Mouse (Mus musculus): ENCODE data around the gene Cnppd1. TPM values are rescaled to one million over a fixed set of nuclear protein-coding genes. Genes with fewer than 3 reads are reported as not detected.
A peak's percentile ranks its signal among the peaks of the same experiment; 100 is the strongest.

Gene Cnppd1
- polyA plus RNA-seq, 1 experiment from 2014 or later: 64.3 TPM

DNA sequence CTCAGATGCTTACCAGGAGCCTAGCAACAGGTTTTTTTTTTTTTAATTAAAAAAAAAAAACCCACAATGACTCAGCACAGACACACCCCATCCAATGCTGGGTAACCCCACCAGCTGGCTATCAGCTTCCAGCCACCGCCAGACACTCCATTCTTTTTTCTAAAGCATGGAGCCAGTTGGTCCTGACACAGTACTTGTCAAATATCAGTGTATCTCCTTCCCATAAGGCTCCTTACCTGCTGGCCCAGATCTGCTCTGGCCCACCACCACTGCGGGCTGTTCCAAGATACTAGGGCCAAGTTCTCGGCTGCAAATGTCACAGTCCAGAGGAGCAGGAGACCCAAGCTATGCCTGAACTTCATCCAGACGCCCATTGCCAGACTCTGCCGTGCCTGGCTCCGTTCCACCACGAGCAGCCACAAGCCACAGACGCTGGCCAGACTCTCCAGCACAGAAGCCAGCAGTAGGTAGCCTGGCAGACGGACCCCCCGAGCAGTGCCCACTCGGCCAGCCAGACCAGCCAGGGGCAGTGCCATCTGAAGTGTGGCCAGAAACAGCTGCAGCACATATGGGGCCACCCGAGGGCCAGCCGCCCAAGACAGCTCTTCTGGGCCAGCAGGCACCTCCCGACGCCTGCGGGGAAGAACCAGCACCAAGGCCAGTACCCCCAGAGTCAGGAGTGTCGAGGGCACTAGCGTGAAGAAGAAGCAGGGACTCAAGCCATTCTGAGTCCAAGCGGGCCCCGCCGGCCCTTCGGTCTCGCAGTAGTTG lies 37.0 kb upstream of the Cnppd1 start:
- peak; percentile 50; the same call in 1 of the 2 replicates for ATAC-seq (ENCODE audit: low FRiP score, low read depth)
- Histone ChIP-seq H3K4me2 (replicated peaks) (peak overlapping the region; percentile 99), H3K4me3 (peak overlapping the region; percentile 61), H3K36me3 (peaks cover 54% of the 10 kb centered on the region), H3K27ac (replicated peaks) (peak overlapping the region; percentile 63), H3K9ac (replicated peaks) (peak overlapping the region; percentile 71), H3K27me3 (no peaks in the 10 kb centered on the region), H3K9me3 (no peaks in the 10 kb centered on the region), H3K4me1 (peaks cover 23% of the 10 kb centered on the region)
- WGBS: 12% methylated on average over 23 of the region's 23 CpGs

DNA sequence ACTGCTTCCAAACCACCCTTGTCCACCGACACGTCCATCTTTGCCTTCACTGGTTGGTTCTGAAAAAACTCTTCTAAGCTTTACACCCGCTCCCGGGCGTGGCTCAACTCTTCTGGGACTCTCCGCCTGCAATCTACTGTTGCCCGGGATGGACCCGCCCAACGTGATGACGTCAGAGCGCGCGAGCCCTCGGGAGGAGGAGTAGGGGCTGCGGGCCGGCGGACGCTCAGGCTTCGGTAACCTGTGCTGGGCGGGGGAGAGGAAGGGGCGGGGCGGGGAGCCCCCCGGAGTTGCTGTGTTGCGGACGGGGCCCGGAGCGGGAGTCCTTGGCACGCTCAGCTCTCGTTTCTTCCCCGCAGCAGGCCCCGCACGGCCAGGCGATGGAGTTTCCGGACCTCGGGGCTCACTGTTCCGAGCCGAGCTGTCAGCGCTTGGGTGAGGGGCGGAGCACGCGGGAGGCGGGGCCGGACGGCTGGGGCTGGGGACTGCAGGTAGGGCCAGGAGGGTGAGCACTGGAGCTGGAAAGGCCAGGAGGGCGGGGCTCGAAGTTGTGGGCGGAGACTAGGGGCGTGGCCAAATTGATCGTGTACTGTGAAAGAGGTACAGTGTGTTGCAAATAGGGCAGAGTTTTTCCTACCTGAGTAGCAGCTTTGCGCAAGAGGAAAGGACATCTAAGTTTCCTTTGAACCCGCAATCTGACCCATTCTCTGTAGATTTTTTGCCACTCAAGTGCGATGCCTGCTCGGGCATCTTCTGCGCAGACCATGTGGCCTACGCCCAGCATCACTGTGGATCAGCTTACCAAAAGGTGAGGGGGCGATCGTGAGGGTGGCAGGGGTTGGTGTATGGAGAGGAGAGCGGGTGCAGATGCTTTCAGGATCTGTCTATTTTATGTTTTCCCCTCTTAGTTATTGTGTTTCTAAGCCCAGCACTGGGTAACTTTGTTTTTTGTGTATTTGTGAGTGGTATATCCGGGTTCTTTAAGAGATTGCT lies 26.3 kb upstream of the Cnppd1 start, which contains the start of gene Zfand2b:
Gene Zfand2b (plus strand): TSS at position 175 of the 993 bp plus-strand sequence.
- H3K9me3 ChIP-seq: no peaks in the 10 kb centered on the region
- H3K4me2 ChIP-seq (replicated peaks): peak within 1 kb of the TSS; percentile 65
- H3K9ac ChIP-seq (replicated peaks): peak within 1 kb of the TSS; percentile 52
- under 1% methylated on average over 59 of the region's 59 CpGs for WGBS
- peak; percentile 96 for ATAC-seq (ENCODE audit: low FRiP score, low read depth)
- peak within 1 kb of the TSS; percentile 60 for H3K4me3 ChIP-seq
- peak within 1 kb of the TSS; percentile 79 for H3K27ac ChIP-seq (replicated peaks)
- H3K36me3 ChIP-seq: peaks cover 40% of the 10 kb centered on the region
- H3K4me1 ChIP-seq: peaks cover 10% of the 10 kb centered on the region
- no peaks in the 10 kb centered on the region for H3K27me3 ChIP-seq

DNA sequence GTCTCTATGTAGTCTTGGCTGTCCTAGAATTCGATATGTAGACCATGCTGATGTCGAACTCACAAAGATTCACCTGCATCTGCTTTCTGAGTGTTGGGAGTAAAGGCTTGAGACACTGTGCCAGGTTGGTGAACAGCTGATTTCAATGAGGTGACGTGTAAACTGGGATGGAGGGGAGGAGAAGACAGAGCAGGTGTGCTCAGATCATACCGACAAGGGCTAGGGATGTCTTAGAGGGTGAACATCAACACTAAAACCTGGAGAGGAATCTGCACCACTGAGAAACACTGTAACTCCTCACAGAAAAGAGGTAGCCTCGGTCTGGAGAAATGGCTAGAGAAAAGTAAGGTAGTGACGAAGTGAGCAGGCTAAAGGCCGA lies 25.6 kb upstream of the Cnppd1 start:
- H3K36me3 ChIP-seq: peaks cover 33% of the 10 kb centered on the region
- no peak overlapping the region; the same call in 1 of the 2 replicates for H3K9ac ChIP-seq (replicated peaks)
- ATAC-seq (ENCODE audit: low FRiP score, low read depth): peak; percentile 42
- H3K27me3 ChIP-seq: no peaks in the 10 kb centered on the region
- H3K27ac ChIP-seq (replicated peaks): 0 out of 2 replicates have a peak overlapping the region, but pooled peaks have one; percentile 79
- H3K4me1 ChIP-seq: peaks cover 10% of the 10 kb centered on the region
- H3K4me3 ChIP-seq: peak overlapping the region; percentile 60
- peak overlapping the region; percentile 65 for H3K4me2 ChIP-seq (replicated peaks)
- WGBS: 11% methylated on average over 7 of the region's 7 CpGs
- H3K9me3 ChIP-seq: no peaks in the 10 kb centered on the region

GRCm38 (mm10) chr1:75160256-75160617 lies 17.7 kb upstream of the Cnppd1 start:
- Histone ChIP-seq H3K27ac (replicated peaks) (no peak overlapping the region), H3K9ac (replicated peaks) (no peak overlapping the region), H3K9me3 (no peaks in the 10 kb centered on the region), H3K4me2 (replicated peaks) (no peak overlapping the region), H3K36me3 (no peaks in the 10 kb centered on the region), H3K4me1 (no peaks in the 10 kb centered on the region), H3K4me3 (no peak overlapping the region), H3K27me3 (no peaks in the 10 kb centered on the region)
- no peak for ATAC-seq (ENCODE audit: low FRiP score, low read depth)
- 83% methylated on average over 4 of the region's 4 CpGs for WGBS

DNA sequence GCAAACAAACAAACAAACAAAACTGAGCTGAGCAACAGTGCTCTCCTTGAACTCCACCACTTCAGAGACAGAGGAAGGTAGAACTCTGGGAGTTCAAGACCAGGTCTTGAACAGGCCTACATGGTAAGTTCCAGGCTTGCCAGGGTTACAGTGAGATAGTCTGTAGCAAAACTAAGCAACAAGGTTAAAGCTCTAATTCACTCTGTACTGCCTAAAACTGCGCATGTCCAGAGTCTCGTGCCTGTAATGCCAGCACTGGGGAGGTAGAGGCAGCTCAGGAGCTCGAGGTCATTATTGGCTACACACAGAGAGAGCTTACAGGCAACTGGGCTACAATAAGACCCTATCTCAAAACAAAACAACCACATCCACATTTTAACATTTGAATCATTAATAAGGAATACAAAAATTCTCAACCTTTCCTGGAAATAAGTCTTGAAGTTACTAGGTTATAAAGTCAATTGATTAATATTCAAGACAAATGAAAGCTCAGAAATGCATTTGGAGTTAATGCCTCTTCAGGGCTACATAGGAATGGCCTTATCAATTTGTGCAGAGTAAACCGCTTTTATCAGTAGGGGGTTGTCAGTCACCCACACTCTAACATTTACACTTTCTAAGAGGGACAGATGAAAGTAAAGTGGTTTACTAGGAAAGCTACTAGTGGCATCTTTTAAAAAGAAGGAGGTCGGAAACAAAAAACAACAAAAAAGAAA lies 17.2 kb upstream of the Cnppd1 start:
- Histone ChIP-seq H3K4me2 (replicated peaks) (no peak overlapping the region), H3K4me1 (no peaks in the 10 kb centered on the region), H3K27ac (replicated peaks) (no peak overlapping the region), H3K27me3 (no peaks in the 10 kb centered on the region), H3K4me3 (no peak overlapping the region), H3K9me3 (no peaks in the 10 kb centered on the region), H3K9ac (replicated peaks) (no peak overlapping the region), H3K36me3 (no peaks in the 10 kb centered on the region)
- WGBS: 72% methylated on average over 5 of the region's 5 CpGs
- no peak for ATAC-seq (ENCODE audit: low FRiP score, low read depth)

DNA sequence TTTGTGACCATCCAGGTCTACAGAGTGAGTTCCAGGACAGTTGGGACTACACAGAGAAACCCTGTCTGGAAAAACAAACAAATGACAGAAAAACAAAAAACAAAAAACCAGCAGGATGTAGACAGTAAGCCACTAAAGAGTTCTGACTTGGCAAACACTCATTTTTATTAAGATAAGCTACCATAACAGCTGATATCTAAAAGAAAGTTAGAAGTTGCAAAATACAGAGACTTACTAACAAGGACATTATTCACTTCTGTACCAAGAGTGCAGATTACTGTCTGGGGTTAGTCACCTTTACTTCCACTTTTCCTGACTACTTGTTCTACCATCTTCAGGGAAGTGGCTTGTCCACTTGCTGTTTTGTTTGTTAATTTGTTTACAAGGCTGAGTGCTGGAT lies 16.5 kb upstream of the Cnppd1 start:
- no peak overlapping the region for H3K27ac ChIP-seq (replicated peaks)
- no peak overlapping the region for H3K9ac ChIP-seq (replicated peaks)
- no peaks in the 10 kb centered on the region for H3K27me3 ChIP-seq
- H3K4me1 ChIP-seq: no peaks in the 10 kb centered on the region
- H3K36me3 ChIP-seq: no peaks in the 10 kb centered on the region
- ATAC-seq (ENCODE audit: low FRiP score, low read depth): no peak
- H3K9me3 ChIP-seq: no peaks in the 10 kb centered on the region
- H3K4me2 ChIP-seq (replicated peaks): no peak overlapping the region
- no peak overlapping the region for H3K4me3 ChIP-seq

DNA sequence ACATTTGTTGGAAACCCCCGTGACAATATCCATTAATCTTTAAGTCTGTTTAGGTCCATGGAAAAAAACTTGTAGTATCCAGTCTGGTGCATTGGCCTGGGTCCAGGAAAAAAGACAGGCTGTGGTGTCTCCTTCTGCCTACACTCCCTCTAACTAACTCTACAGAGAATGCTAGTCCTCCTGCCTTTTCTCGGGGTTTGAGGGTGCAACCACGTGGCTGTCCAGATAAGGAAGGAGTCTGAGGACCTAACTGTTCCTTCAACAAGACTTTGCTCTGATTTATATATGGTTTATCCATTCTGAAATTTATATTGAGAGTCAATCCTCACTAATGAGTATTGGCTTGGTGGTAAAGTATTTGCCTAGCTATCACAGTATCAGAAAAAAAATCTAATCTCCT lies 13.3 kb upstream of the Cnppd1 start:
- Histone ChIP-seq H3K27ac (replicated peaks) (no peak overlapping the region), H3K9me3 (no peaks in the 10 kb centered on the region), H3K36me3 (no peaks in the 10 kb centered on the region), H3K9ac (replicated peaks) (no peak overlapping the region), H3K27me3 (no peaks in the 10 kb centered on the region), H3K4me1 (no peaks in the 10 kb centered on the region), H3K4me3 (no peak overlapping the region), H3K4me2 (replicated peaks) (no peak overlapping the region)
- no peak for ATAC-seq (ENCODE audit: low FRiP score, low read depth)
- WGBS: 70% methylated on average over 3 of the region's 3 CpGs

DNA sequence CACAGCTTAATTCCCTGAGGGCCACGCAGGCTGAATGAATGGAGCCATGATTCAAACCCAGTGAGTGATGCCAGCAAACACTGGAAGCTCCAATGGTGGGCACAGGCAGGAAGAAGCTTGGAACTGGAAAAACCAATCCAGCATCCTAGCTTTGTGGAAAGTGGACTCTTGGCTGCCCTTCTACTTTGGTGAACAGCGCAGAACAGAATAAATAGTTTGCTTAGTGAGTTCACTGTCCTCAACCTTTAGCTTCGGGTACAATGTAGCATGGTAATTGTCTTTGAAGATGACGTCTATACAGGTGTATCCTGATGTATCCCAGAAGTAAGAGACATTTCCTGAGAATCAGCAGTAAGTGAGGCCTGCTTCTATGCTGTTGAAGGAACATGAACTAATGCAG lies 6.2 kb upstream of the Cnppd1 start:
- Histone ChIP-seq H3K9ac (replicated peaks) (no peak overlapping the region), H3K4me1 (peaks cover 6% of the 10 kb centered on the region), H3K27ac (replicated peaks) (no peak overlapping the region), H3K27me3 (no peaks in the 10 kb centered on the region), H3K4me3 (no peak overlapping the region), H3K36me3 (peaks cover 49% of the 10 kb centered on the region), H3K9me3 (no peaks in the 10 kb centered on the region), H3K4me2 (replicated peaks) (no peak overlapping the region)
- ATAC-seq (ENCODE audit: low FRiP score, low read depth): no peak
- 91% methylated on average over 4 of the region's 4 CpGs for WGBS

- H3K4me1 ChIP-seq: peaks cover 8% of the 10 kb centered on the region
- WGBS: 86% methylated on average over 7 of the region's 7 CpGs
- no peak overlapping the region for H3K4me2 ChIP-seq (replicated peaks)
- H3K36me3 ChIP-seq: peaks cover 49% of the 10 kb centered on the region
- no peak overlapping the region for H3K9ac ChIP-seq (replicated peaks)
- no peaks in the 10 kb centered on the region for H3K9me3 ChIP-seq
- no peak for ATAC-seq (ENCODE audit: low FRiP score, low read depth)
- H3K27ac ChIP-seq (replicated peaks): no peak overlapping the region
- H3K27me3 ChIP-seq: no peaks in the 10 kb centered on the region
- no peak overlapping the region for H3K4me3 ChIP-seq
Measured at GRCm38 (mm10) chr1:75147411-75148135, 5.1 kb upstream of the Cnppd1 start.

- Histone ChIP-seq H3K27ac (replicated peaks) (no peak overlapping the region), H3K9me3 (no peaks in the 10 kb centered on the region), H3K27me3 (no peaks in the 10 kb centered on the region), H3K4me2 (replicated peaks) (no peak overlapping the region), H3K4me1 (peaks cover 18% of the 10 kb centered on the region), H3K9ac (replicated peaks) (no peak overlapping the region), H3K36me3 (peaks cover 49% of the 10 kb centered on the region), H3K4me3 (no peak overlapping the region)
- WGBS: 98% methylated on average over 3 of the region's 3 CpGs
- ATAC-seq (ENCODE audit: low FRiP score, low read depth): no peak
Measured at GRCm38 (mm10) chr1:75145589-75145988, 3.1 kb upstream of the Cnppd1 start.

DNA sequence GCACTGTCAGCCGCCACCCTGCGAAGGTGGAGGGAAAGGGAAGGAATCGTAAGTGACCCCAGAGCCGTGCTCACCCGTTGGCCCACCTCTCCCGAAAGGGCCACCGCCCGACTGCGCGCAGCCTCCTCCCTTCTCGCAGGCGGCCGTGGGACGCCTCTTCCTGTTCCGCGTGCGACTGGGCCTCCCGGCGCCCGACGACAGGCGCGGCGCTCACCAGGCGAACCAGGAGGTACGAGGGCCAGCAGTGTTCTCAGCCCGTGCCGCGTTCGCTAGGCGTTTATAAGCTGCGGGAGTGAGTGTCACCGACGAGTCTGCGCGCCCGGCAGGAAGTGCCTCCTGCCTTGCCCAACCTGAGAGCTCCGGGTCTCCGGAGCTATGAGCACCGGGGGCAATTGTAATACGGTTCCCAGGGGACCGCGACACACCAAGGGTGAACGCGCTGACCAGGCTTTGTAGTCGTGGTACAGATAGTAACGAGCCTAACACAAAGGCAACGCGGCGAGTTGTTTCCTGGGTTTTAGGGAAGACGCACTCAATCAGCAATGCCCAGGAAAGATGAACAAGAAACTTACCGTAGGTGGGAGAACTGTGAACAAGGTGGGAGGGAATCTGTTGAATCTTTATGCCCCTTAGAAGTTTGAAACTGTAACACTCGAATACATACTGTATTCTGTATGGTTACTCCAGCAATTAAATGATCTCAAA lies 873 bp downstream of the Cnppd1 start:
- Histone ChIP-seq H3K4me1 (peaks cover 30% of the 10 kb centered on the region), H3K36me3 (peaks cover 56% of the 10 kb centered on the region), H3K4me2 (replicated peaks) (peak overlapping the region; percentile 91), H3K27me3 (no peaks in the 10 kb centered on the region), H3K27ac (replicated peaks) (peak overlapping the region; percentile 99), H3K9me3 (no peaks in the 10 kb centered on the region), H3K4me3 (peak overlapping the region; percentile 92), H3K9ac (replicated peaks) (peak overlapping the region; percentile 94)
- ATAC-seq (ENCODE audit: low FRiP score, low read depth): no peak
- WGBS: under 1% methylated on average over 52 of the region's 53 CpGs
